Mouse (Mus musculus) midbrain, embryonic 11.5 days (tissue): ENCODE results near the gene Ube2ql1. TPM values are rescaled to one million over a fixed set of nuclear protein-coding genes. Genes with fewer than 3 reads are reported as not detected.
A peak's percentile ranks its signal among the peaks of the same experiment; 100 is the strongest.

Experiments
- ATAC-seq: fragments of 200-750 bp; cut with Nextera tagmentation; 2 replicates; pipeline ENCODE4 v1.8.0; 2017; ENCODE audit warnings: moderate TSS enrichment, moderate library complexity; ENCODE audit not compliant: low FRiP score
- DNase-seq: peaks from one replicate; pipeline ENCODE4 v3.0.0; 2015; ENCODE audit warnings: low spot score; ENCODE audit errors: missing footprints
- H3K27ac ChIP-seq: fragments of 300-500 bp; sonication (generic); 2 replicates; pipeline ENCODE4 v1.5.1; 2014; ENCODE audit warnings: low read depth, low read length
- H3K27me3 ChIP-seq: fragments of 300-500 bp; sonication (generic); 2 replicates; pipeline ENCODE4 v1.6.1; 2014; ENCODE audit warnings: mild to moderate bottlenecking, low read length, moderate library complexity, mixed read lengths; ENCODE audit not compliant: control insufficient read depth, insufficient read depth
- H3K36me3 ChIP-seq: fragments of 300-500 bp; sonication (generic); 2 replicates; pipeline ENCODE4 v1.6.1; 2014; ENCODE audit warnings: mild to moderate bottlenecking, low read length, moderate library complexity, mixed read lengths; ENCODE audit not compliant: control insufficient read depth, insufficient read depth
- H3K4me1 ChIP-seq: fragments of 300-500 bp; sonication (generic); 2 replicates; pipeline ENCODE4 v1.6.1; 2014; ENCODE audit warnings: low read length; ENCODE audit not compliant: control insufficient read depth, insufficient read depth
- H3K4me2 ChIP-seq: fragments of 300-500 bp; sonication (generic); 2 replicates; pipeline ENCODE4 v1.6.1; 2014; ENCODE audit warnings: mild to moderate bottlenecking, moderate library complexity
- H3K4me3 ChIP-seq: fragments of 300-500 bp; sonication (generic); 2 replicates; pipeline ENCODE4 v1.5.1; 2014; ENCODE audit warnings: low read depth, low read length
- H3K9ac ChIP-seq: fragments of 300-500 bp; sonication (generic); 2 replicates; pipeline ENCODE4 v1.6.1; 2014; ENCODE audit warnings: low read length
- H3K9me3 ChIP-seq: fragments of 300-500 bp; sonication (generic); 2 replicates; pipeline ENCODE4 v1.6.1; 2016; ENCODE audit warnings: low read length; ENCODE audit not compliant: control insufficient read depth
- WGBS: fragments of 180-500 bp; shearing (Covaris S2); extraction: QIAGEN DNeasy Blood & Tissue Kit; methylation state at CpG from one replicate; pipeline ENCODE4 v1.1.7; 2014; 5-methylcytosine and 5-hydroxymethylcytosine counted together
- polyA plus RNA-seq: library from polyadenylated mRNA; unstranded; fragments of >200 nt; fragmentation: Nextera tagmentation; extraction: Ambion mirVana; gene quantifications from 2 replicates; pipeline ENCODE4 v1.2.1, GENCODE M21; 2014

Gene Ube2ql1
- polyA plus RNA-seq, 1 experiment from 2014 or later: 7.2 TPM

- H3K9ac ChIP-seq: no peak overlapping the region
- H3K27me3 ChIP-seq: no peaks in the 10 kb centered on the region; the same call in 1 of the 2 replicates
- WGBS: 87% methylated on average over 2 of the region's 2 CpGs
- DNase-seq (no peak), ATAC-seq (no peak)
- H3K9me3 ChIP-seq: no peaks in the 10 kb centered on the region
- no peak overlapping the region for H3K27ac ChIP-seq
- no peak overlapping the region for H3K4me2 ChIP-seq
- no peak overlapping the region for H3K4me3 ChIP-seq
- H3K4me1 ChIP-seq: no peaks in the 10 kb centered on the region
- H3K36me3 ChIP-seq: no peaks in the 10 kb centered on the region
Measured at GRCm38 (mm10) chr13:69752875-69753274, 13.2 kb upstream of the Ube2ql1 start.

GRCm38 (mm10) chr13:69751510-69751909 is 11.8 kb upstream of the Ube2ql1 start:
- no peak overlapping the region for H3K27ac ChIP-seq
- H3K36me3 ChIP-seq: no peaks in the 10 kb centered on the region
- H3K9ac ChIP-seq: no peak overlapping the region
- no peaks in the 10 kb centered on the region for H3K9me3 ChIP-seq
- no peak for DNase-seq
- H3K27me3 ChIP-seq: no peaks in the 10 kb centered on the region; the same call in 1 of the 2 replicates
- no peak overlapping the region for H3K4me2 ChIP-seq
- H3K4me1 ChIP-seq: no peaks in the 10 kb centered on the region
- no peak for ATAC-seq
- H3K4me3 ChIP-seq: no peak overlapping the region
- WGBS: 92% methylated on average over 6 of the region's 6 CpGs

GRCm38 (mm10) chr13:69748756-69749155 is 9.1 kb upstream of the Ube2ql1 start:
- no peak overlapping the region for H3K27ac ChIP-seq
- H3K36me3 ChIP-seq: no peaks in the 10 kb centered on the region
- H3K9ac ChIP-seq: no peak overlapping the region
- H3K4me1 ChIP-seq: no peaks in the 10 kb centered on the region
- H3K27me3 ChIP-seq: no peaks in the 10 kb centered on the region; the same call in 1 of the 2 replicates
- no peak overlapping the region for H3K4me3 ChIP-seq
- H3K9me3 ChIP-seq: no peaks in the 10 kb centered on the region
- DNase-seq (no peak), ATAC-seq (no peak)
- WGBS: 46% methylated on average over 4 of the region's 4 CpGs
- no peak overlapping the region for H3K4me2 ChIP-seq

GRCm38 (mm10) chr13:69740331-69741285 is 919 bp upstream of the Ube2ql1 start:
- Histone ChIP-seq H3K4me2 (peak overlapping the region; percentile 95), H3K36me3 (no peaks in the 10 kb centered on the region), H3K4me1 (peaks cover 11% of the 10 kb centered on the region), H3K27me3 (peaks cover 13% of the 10 kb centered on the region), H3K27ac (no peak overlapping the region), H3K9me3 (no peaks in the 10 kb centered on the region), H3K4me3 (peak overlapping the region; percentile 66), H3K9ac (peak overlapping the region; percentile 56)
- peak; percentile 55 for ATAC-seq
- DNase-seq: peak; percentile 91
- 2% methylated on average over 29 of the region's 29 CpGs for WGBS

- peaks cover 11% of the 10 kb centered on the region for H3K4me1 ChIP-seq
- WGBS: under 1% methylated on average over 63 of the region's 78 CpGs
- H3K27me3 ChIP-seq: peaks cover 13% of the 10 kb centered on the region
Measured at GRCm38 (mm10) chr13:69739091-69739758, 464 bp downstream of the Ube2ql1 start.

GRCm38 (mm10) chr13:69738461-69738971 is 1.2 kb downstream of the Ube2ql1 start:
- peak overlapping the region; percentile 75 for H3K9ac ChIP-seq
- peak; percentile 15; the same call in 1 of the 2 replicates for ATAC-seq
- WGBS: under 1% methylated on average over 40 of the region's 40 CpGs
- no peaks in the 10 kb centered on the region for H3K36me3 ChIP-seq
- peak overlapping the region; percentile 95 for H3K4me2 ChIP-seq
- no peak overlapping the region for H3K27ac ChIP-seq
- H3K27me3 ChIP-seq: peaks cover 13% of the 10 kb centered on the region
- peak overlapping the region; percentile 66 for H3K4me3 ChIP-seq
- peaks cover 11% of the 10 kb centered on the region for H3K4me1 ChIP-seq
- DNase-seq: peak; percentile 96
- no peaks in the 10 kb centered on the region for H3K9me3 ChIP-seq

More at GRCm38 (mm10) chr13:69739091-69739758, 464 bp downstream of the Ube2ql1 start:
- DNase-seq: peak; percentile 95
- peak overlapping the region; percentile 66 for H3K4me3 ChIP-seq
- ATAC-seq: peak; percentile 85
- peak overlapping the region; percentile 76 for H3K27ac ChIP-seq
- peak overlapping the region; percentile 75 for H3K9ac ChIP-seq
- no peaks in the 10 kb centered on the region for H3K36me3 ChIP-seq
- H3K9me3 ChIP-seq: no peaks in the 10 kb centered on the region
- peak overlapping the region; percentile 95 for H3K4me2 ChIP-seq

GRCm38 (mm10) chr13:69737444-69738185 is 2.1 kb downstream of the Ube2ql1 start:
- H3K9ac ChIP-seq: peak overlapping the region; percentile 38; the same call in 1 of the 2 replicates

GRCm38 (mm10) chr13:69732636-69733035 is 7.1 kb downstream of the Ube2ql1 start:
- H3K9me3 ChIP-seq: no peaks in the 10 kb centered on the region
- no peaks in the 10 kb centered on the region for H3K36me3 ChIP-seq
- H3K4me3 ChIP-seq: no peak overlapping the region
- no peak overlapping the region for H3K27ac ChIP-seq
- H3K27me3 ChIP-seq: peaks cover 3% of the 10 kb centered on the region; the same call in 1 of the 2 replicates
- H3K4me2 ChIP-seq: no peak overlapping the region
- DNase-seq (no peak), ATAC-seq (no peak)
- peaks cover 3% of the 10 kb centered on the region for H3K4me1 ChIP-seq
- no peak overlapping the region for H3K9ac ChIP-seq
- WGBS: 92% methylated on average over 6 of the region's 6 CpGs

More at GRCm38 (mm10) chr13:69737444-69738185, 2.1 kb downstream of the Ube2ql1 start:
- WGBS: 15% methylated on average over 15 of the region's 19 CpGs
- no peaks in the 10 kb centered on the region for H3K9me3 ChIP-seq
- peak overlapping the region; percentile 95 for H3K4me2 ChIP-seq
- no peak for DNase-seq
- no peak for ATAC-seq
- H3K4me1 ChIP-seq: peaks cover 11% of the 10 kb centered on the region
- peaks cover 13% of the 10 kb centered on the region for H3K27me3 ChIP-seq
- peak overlapping the region; percentile 66 for H3K4me3 ChIP-seq
- no peaks in the 10 kb centered on the region for H3K36me3 ChIP-seq
- no peak overlapping the region for H3K27ac ChIP-seq
